Mouse (Mus musculus): Measurements from ENCODE around the gene Xirp1.
"Not testable (repeated sequence)": the region's sequence is repeated elsewhere in the genome, so short reads cannot be mapped to it uniquely, and the experiment has no call there.

Xirp1 gene

DNA sequence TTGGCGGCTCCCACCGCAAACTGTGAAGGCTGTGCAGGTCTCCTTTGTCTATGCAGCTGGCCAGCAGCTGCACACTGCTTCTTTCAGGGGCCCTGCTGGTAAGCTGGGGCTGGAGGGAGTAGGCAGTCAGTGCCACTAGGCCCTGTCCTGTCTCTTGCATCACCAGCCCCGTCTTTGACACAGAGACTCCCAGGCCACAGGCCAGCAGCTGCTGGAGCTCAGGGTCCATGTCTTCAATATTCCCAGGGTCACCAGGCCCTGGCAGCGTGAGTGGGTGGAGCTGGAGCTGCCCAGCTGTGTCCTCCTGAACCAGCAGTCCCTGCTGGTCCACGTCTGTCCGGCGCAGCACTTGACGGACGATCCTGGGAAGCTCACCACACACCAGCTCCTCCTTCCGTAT is 6.4 kb downstream of the Xirp1 start:
- no peak for DNase-seq (ENCODE audit: low spot score)

DNA sequence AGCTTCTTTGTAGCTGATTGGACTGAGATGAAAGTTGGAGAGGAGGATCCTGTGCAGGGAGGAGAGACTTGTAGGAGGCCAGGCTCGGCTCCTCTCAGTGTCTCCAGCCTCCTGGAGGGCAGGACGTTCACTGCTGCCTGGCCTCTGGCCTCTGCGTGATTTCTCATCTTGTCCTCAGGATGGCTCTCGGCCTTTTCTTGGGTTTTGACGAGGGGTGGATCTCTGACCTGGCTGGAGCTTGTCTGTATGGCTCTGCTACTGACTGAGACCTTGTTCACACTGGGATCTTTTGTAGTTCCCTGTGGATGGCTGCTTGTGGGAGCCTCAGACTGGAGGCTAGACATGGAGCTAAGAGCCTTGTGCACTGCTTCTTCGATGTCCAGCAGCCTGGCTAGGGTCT is 8.6 kb downstream of the Xirp1 start:
- DNase-seq (ENCODE audit: low spot score) = no peak

GRCm38 (mm10) chr9:120013251-120013820 is 10.1 kb downstream of the Xirp1 start:
- no peak for DNase-seq (ENCODE audit: low spot score)

GRCm38 (mm10) chr9:120012781-120013180 is 10.6 kb downstream of the Xirp1 start:
- DNase-seq (ENCODE audit: low spot score) = no peak

GRCm38 (mm10) chr9:120012161-120012560 is 11.2 kb downstream of the Xirp1 start:
- not testable (repeated sequence) for DNase-seq (ENCODE audit: low spot score)

GRCm38 (mm10) chr9:120011533-120011932 is 11.9 kb downstream of the Xirp1 start:
- peak; percentile 71 for DNase-seq (ENCODE audit: low spot score)

- peak; percentile 95 for DNase-seq (ENCODE audit: low spot score)
Observed at GRCm38 (mm10) chr9:120010781-120011511, 12.5 kb downstream of the Xirp1 start.

GRCm38 (mm10) chr9:120009871-120010270 is 13.5 kb downstream of the Xirp1 start:
- no peak for DNase-seq (ENCODE audit: low spot score)

GRCm38 (mm10) chr9:120009226-120009841 is 14.1 kb downstream of the Xirp1 start:
- DNase-seq (ENCODE audit: low spot score) = no peak

DNA sequence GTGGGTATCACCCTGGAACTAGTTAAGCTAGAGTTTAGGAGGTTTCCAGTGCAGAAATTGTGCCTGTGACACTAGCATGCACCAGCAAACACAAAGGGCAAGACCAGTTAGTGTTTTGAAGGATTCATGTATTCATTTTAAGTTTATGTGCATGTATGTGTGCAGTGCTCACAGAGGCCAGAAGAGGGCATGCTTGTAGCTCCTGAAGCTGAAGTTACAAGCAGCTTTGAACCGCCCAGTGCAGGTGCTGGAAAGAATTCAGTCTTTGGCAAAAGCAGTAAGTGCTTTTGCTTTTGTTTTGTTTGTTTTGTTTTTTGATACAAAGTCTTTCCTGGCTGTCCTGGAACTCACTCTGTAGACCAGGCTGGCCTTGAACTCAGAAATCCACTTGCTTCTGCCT is 15.6 kb downstream of the Xirp1 start:
- no peak for DNase-seq (ENCODE audit: low spot score)

DNA sequence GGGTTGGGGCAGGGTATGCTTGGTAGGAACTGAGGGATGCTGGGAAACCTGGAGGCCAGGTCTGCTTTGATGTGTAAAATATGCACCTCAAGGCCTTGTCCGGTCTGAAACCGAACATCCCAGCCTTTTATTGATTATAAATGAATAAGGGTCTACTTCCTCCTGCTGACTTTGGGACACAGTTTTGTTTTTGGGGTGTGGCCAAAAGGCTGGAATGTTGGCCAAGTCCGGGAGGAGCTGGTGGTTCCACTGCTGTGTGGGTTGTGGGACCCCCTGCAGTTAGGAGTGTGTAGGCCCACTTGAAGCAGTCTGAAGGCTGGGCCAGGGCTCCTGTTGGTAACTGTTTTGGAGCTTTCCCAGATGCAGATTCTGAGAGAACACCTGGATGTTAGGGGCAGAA is 17.5 kb downstream of the Xirp1 start:
- no peak for DNase-seq (ENCODE audit: low spot score)

DNA sequence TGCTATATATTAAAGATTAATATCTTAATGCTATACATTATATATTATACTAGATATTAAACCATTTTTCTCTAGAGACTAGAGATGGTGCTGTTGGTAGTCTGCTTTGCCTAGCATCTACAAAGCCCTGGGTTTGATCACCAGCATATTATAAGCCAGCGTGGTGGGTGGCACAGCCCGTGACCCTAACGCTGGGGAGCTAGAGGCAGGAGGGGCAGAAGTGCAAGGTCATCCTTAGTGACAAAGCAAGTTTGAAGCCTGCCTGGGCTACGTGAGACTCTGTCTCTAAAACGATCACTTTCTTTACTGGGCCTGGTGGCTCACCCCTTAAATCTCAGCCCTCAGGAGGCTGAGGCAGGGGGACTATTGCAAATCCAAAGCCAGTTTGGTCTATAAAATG is 20.5 kb downstream of the Xirp1 start:
- DNase-seq (ENCODE audit: low spot score) = no peak

DNA sequence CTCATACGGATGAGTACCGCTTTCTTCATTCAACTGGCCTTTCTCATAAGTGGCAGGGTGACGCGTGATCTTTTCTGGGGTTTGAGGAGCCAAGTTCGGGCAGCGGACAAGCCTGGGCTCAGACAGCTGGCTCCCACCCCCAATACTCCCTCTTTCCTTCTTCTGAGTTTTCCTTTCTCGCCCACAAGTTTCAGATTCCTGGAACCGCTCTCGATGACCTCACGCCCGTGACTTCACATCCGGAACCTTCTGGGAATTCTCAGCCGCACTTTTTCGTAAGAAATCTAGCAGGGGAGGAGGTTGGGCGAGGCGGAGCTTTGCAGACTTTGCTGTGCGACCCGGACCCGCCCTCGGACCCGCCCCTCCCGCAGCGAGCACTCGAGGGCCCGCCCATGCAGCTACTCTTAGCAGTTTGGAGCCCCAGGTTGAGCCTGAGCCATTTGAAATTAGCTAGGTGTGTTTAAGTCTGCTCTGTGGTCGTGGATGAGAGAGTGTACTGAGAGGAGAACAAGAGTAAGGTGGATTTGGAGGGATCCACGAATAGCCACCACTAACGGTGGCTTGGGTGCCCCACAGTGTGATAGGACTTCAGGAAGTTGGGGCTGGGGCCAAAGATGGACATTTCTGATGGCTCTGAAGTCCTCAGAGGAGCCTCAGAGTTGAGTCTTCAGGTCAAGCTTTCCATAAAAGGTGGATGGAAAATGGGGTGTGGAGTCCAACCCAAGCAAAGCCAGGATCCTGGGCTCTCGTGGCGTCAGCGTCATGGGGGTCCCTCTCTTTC is 21.3 kb downstream of the Xirp1 start:
- DNase-seq (ENCODE audit: low spot score) = peak; percentile 86

DNA sequence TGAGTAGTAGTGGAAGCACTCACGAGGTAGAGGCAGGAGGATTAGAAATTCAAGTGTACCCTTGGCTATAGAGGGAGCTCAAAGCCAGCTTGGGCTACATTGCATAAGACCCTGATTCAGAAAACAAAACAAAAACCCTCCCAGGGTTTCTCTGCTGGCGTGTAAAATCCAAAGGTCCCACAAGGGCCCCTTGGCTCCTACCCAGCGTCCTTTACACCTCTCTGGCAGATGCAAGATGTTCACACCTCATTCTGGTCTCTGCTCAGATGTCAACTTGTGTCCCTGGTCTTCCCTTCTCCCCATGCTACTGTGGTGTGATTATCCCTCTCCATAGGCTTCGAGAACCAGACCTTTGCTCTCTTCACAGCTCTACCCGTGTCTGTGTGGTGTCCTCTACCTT is 22.6 kb downstream of the Xirp1 start:
- DNase-seq (ENCODE audit: low spot score) = no peak

DNA sequence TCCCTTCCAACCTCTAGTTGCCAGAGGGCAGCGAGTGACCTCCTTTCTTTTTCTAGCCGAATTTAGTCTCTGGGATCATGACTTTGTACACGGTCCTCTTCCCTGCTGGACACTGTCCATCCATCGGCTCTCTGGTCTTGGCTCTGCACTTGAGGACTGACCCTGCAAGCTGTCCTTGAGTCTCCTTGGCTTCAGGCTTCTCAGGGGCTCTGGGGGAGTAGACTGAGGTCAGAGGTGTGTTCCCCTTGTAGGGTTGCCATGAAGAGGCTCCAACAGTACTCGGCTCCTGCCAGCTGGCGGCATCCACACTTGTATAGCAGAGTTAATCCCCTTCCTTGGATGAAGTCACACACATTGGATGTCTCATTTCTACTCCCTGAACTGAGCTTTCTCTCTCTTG is 23.8 kb downstream of the Xirp1 start:
- no peak for DNase-seq (ENCODE audit: low spot score)

DNA sequence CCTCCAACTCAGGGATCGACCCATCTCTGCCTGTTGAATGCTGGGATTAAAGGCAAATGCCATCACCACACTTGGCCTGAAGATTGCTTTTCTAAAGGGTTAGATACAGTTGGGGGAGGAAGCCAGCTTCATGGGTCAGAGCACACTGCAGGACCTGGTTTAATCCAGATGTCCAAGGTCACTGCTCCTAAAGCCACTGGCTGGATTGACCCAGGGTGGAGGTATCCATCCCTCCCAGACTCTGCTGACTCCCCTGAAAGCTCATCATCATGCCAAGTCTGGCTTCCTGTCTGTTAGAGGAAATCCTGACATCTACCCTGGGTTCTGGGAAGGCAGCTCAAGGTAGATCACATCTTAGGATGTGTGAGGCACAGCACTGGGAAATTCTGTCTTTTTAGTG is 24.6 kb downstream of the Xirp1 start:
- no peak for DNase-seq (ENCODE audit: low spot score)

- DNase-seq (ENCODE audit: low spot score) = no peak
Observed at GRCm38 (mm10) chr9:119996080-119996479, 27.3 kb downstream of the Xirp1 start.

- no peak for DNase-seq (ENCODE audit: low spot score)
Observed at GRCm38 (mm10) chr9:119994207-119994606, 29.2 kb downstream of the Xirp1 start.

DNA sequence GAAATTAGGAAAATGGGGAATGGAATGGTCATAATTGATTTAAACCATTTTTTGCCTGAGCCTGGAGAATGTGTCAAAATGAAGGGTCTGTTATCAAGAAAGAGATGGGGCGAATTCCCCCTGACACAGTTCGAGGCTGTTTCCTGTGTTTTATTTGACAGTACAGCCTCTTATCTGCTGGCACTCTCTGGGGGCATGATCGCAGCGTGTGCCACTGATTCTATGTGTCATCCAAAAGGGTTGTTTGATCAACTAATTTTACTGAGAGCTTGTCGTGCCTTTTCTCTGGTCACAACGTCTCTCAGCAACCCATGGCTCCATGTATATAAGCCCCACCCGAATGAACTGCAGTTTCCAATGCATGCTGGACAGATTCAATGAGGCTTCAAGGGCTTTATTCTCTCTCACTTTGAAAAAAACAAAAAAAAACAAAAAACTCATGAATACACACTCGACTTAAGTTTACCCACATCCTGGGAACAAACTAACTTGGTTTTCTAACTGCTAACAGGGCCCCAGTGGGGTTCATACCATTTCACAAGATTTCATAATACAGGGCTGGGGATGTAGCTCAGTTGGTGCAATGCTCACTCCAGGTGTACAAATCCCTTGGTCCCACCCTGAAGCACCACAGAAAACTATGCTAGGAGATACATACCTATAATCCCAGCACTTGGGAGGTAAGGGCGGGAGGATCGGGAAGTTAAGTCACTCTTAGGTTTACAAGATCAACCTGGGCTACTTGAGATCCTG is 30.1 kb downstream of the Xirp1 start:
- DNase-seq (ENCODE audit: low spot score) = no peak

- DNase-seq (ENCODE audit: low spot score) = no peak
Observed at GRCm38 (mm10) chr9:119991310-119991709, 32.1 kb downstream of the Xirp1 start.

GRCm38 (mm10) chr9:119988304-119988703 is 35.1 kb downstream of the Xirp1 start:
- DNase-seq (ENCODE audit: low spot score) = no peak
